Mouse (Mus musculus) left cerebral cortex, adult 11 months (tissue): Measurements from ENCODE around the gene Taf9.
A peak's percentile ranks its signal among the peaks of the same experiment; 100 is the strongest.

Experiments used
- DNase-seq: peaks from one replicate; pipeline ENCODE4 v3.0.0; 2022; ENCODE audit warnings: low spot score

The Taf9 gene

DNA sequence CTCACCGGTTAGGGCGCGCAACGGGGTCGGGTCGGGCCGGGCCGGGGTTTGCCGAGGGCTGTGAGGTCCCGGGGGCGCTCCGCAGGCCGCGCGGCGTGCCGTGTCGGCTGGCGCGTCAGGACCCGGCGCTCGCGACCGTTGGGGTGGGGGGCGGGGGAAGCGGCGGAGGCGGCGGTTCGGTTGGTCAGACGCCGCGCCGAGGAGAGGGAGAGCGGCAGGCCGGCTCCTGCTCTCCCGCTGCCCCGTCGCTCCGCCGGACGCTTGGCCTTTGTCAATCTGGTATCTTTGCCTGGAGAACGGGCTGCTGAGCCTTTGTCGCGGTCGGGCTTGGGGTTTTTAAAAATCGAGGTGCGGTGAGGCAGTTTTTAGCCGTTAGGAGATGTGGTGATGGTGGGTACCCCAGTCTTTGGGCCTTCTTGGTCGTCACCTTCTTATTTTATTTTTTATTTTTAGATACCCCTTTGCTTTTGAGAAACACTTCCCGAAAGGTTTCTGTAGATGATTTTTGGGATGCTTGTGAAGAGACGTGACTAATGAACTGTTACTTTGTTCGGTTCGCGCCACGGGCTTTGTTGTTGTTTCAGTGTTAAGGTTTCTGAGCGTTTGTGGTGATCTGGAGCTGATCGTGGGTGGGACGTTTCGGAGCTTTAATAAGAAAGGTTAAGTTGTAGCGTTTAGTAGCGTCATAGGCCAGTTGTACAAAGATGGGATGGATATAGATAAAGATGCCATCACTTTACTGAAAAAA is at the start of gene Taf9:
TSS of gene Taf9 (plus strand) at position 141 of the 748 bp plus-strand sequence.
- no peak for DNase-seq

DNA sequence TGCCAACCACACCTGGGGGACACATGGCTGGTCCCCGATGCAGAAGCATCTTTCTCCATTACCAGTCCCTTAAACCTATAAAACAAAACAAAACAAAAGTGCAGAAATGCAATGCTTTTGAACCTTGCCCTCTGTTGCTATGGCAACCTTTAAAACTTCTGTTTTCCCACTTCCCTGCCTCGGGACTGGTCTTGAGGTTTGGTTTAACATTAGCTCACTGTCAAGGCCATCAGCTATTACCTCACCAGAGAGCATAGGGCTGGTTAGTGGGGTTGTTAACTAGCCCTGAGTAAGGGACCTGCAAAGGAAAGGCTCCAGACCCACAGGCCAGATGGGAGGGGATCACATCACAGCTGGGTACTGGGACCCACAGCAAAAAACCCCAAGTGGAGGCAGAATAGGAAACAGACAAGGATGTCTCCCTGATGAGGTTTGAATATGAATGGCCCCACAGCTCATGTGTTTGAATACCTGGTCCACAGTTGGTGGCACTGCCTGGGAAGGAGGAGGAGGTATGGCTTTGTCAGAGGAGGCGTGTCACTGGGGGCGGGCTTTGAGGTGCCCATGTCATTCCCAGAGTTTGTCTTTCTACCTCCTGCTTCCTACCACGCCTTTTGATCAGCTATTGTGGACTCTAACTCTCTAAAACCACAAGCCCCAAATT is 49.0 kb upstream of the Taf9 start:
- no peak for DNase-seq

GRCm38 (mm10) chr13:100603031-100603737 is 48.2 kb upstream of the Taf9 start:
- DNase-seq, result no peak

DNA sequence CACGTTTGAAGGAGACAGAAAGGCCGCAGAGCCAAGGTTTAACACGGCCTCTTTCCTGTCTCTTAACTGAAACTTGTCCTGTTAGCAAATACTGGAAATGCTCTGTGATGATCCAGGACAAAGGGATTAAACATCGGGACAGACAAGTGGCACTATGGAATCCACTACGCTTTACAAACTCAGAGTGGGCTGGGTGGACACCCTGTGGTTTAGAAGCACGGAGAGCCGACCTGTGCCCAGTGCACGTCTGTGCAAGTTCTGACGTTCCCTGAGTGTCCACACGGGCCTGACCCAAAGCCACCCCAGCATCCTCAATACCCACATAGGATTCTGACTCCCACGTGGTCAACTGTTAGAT is 47.7 kb upstream of the Taf9 start:
- DNase-seq, result no peak

GRCm38 (mm10) chr13:100605845-100606244 is 45.5 kb upstream of the Taf9 start:
- no peak for DNase-seq

GRCm38 (mm10) chr13:100607756-100608155 is 43.6 kb upstream of the Taf9 start:
- no peak for DNase-seq

- DNase-seq, result no peak
These were observed 40.1 kb upstream of the Taf9 start for GRCm38 (mm10) chr13:100611266-100611665.

- DNase-seq, result no peak
These were observed 39.1 kb upstream of the Taf9 start for GRCm38 (mm10) chr13:100612251-100612650.

- DNase-seq, result no peak
These were observed 38.5 kb upstream of the Taf9 start for GRCm38 (mm10) chr13:100612903-100613302.

- peak; percentile 7 for DNase-seq
These were observed 34.9 kb upstream of the Taf9 start, which contains the start of gene Marveld2 for GRCm38 (mm10) chr13:100616181-100617087. TSS of gene Marveld2 (minus strand) at chr13:100616971.

GRCm38 (mm10) chr13:100617583-100617982 is 33.8 kb upstream of the Taf9 start:
- DNase-seq, result no peak

DNA sequence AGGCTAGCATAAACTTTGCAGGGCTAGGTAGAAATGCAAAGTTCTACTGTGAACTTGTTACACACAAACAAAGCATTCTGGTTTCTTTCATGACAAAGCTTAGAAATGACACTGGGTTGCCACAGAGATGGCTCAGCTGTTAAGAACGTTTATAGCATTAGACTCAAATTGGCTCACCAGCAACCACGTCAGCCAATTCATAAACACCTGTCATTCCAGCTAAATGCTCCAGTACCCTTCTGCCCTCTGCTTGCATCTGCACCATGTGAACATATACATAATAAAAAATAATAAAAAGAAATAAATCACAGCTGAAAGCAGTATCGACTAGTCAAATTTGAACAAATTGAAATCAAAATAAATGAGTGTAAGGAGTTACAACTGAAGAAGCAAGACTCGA is 29.1 kb upstream of the Taf9 start:
- no peak for DNase-seq

GRCm38 (mm10) chr13:100634106-100634691 is 17.2 kb upstream of the Taf9 start:
- no peak for DNase-seq

DNA sequence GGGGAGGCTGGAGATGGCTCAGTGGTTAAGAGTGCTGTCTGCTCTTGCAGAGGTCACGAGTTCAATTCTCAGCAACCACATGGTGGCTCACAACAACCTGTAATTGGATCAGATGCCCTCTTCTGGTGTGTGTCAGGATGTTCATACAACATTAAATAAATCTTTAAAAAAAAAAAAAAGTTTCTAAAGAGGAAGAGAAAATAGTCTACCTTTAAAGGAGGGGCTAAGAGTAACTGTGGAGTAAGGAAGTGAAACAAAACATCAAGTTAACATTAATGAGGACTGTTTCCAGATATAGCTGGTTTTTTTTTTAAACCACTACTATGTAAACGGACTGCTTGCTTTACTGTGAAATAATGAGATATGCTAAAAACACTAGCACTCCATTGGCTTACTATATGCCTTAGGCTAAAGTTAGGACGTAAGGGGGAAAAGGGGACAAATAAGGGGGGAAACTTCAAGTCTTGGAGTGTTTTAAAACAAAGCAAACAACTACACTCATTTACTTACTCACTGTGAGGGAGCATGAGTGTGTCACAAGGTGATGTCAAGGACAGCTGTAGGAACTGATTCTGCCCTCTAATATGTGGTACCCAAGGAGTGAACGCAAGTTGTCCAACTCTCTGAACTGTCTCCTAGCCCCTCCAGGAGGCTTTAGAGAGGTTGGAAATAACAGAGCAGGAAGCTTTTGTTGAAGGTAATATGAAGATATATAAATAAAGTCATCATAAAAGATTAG is 8.7 kb upstream of the Taf9 start:
- DNase-seq, result no peak

- no peak for DNase-seq
These were observed 3.2 kb upstream of the Taf9 start for GRCm38 (mm10) chr13:100648223-100648622.

DNA sequence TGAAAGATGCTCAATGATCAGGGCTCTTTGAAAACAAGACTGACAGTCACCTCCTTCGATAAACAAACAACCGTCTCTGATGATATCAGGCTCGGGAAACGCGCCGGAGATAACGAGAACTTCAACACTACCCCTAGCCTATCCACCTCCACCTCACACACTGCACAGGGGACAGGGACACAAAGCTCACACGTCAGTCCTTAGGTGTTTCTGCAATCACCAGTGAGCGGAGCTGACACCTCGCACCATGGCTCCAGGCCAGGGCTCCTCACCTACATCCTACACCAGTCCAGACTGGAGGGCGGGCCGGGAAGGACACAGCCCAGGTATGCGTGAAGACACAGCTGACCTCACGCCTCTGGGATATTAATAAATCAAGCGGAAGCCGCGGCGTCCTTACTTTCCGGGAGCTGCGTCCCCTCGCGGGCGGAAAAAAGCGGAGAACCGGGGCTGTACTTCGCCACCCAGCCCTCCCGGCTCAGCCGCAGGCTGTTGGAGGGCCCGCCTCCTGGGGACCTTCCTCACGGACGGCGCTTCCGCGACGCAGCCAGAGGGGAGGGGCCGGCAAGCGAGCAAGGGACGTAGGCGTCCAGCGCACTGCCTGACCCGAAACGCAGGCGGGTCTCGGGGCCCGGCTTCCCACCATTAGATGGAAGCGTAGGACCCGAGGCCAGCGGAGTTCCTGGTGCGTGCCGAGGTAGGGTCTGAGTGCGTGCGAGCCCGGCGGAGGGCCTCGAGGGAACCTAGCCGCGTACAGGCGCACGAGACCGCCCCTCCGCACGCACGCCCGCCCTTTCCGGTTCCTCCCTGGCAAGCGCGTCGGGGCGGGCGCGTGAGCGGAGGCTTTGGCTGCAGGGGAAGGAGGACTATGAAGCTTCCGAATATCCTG is 585 bp upstream of the Taf9 start, which contains the start of the genes Ak6 and Rad17:
TSS of gene Ak6 (plus strand) at position 430 of the 889 bp plus-strand sequence.
TSS of gene Rad17 (minus strand) at position 502 of the 889 bp plus-strand sequence.
- peak; percentile 88 for DNase-seq

DNA sequence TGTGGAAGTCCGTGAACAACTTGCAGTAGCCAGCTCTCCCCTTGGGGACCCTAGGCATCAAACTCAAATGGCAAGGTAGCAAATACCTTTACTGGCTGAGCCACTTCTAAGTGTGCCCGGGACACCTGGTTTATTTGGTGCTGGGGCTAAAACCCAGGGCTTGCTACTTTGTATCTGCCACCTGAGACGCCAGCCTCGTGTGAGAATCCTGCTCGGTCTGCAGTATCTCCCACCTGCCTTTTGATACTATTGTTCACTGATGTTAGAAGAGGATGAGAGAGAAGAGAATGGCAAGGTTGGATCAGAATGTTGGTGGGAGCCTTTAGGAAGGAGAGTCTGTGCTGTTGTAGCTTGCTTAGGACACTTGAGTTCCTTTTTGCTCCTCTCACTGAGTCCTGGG is 6.7 kb downstream of the Taf9 start:
- no peak for DNase-seq

DNA sequence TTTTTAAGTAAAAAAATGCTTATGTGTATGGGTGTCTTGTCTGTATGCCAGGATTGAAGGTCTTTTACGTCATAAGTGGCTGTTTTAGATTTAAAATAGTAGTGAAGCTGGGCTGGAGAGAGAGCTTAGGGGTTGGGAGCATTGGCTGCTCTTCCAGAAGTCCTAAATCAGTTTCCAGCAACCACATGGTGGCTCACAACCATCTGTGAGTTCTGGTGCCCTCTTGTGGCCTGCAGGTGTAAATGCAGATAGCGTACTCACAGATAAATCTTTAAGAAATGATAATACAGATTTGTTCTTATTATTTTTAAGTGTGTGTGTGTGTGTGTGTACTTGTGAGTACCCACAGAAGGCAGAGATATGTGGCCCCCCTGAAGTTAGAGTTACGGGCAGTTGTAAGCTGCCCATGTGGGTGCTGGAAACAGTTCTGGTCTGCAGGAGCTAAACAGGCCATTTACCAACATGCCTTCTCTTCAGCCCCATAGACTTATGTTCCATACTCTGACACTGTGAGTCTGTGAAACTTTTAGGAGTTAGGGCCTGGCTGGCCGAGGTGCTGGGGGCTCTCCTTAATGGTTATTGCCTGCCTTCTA is 8.6 kb downstream of the Taf9 start:
- no peak for DNase-seq
